Mouse (Mus musculus) Muller cell, postnatal 12 days (primary cell): ENCODE measurements around the gene Tmem106b.
A peak's percentile ranks its signal among the peaks of the same experiment; 100 is the strongest.

ENCODE experiments used
- DNase-seq: peaks from one replicate; pipeline ENCODE4 v3.0.0-alpha.2; 2015; ENCODE audit errors: inconsistent ontology term

Tmem106b gene

GRCm38 (mm10) chr6:13069302-13070146, at the start of gene Tmem106b:
Tmem106b (plus strand) TSS chr6:13069759.
- peak; percentile 96 for DNase-seq

- DNase-seq = peak; percentile 60
Observed at GRCm38 (mm10) chr6:13021245-13022100, 48.1 kb upstream of the Tmem106b start.

- DNase-seq = no peak
Observed at GRCm38 (mm10) chr6:13030558-13030957, 39.0 kb upstream of the Tmem106b start.

- DNase-seq = peak; percentile 27
Observed at GRCm38 (mm10) chr6:13030961-13031360, 38.6 kb upstream of the Tmem106b start.

- peak; percentile 75 for DNase-seq
Observed at GRCm38 (mm10) chr6:13052408-13053200, 17.0 kb upstream of the Tmem106b start.

GRCm38 (mm10) chr6:13061276-13062039, 8.1 kb upstream of the Tmem106b start:
- no peak for DNase-seq

- no peak for DNase-seq
Observed at GRCm38 (mm10) chr6:13062063-13062462, 7.5 kb upstream of the Tmem106b start.

GRCm38 (mm10) chr6:13062691-13063255, 6.8 kb upstream of the Tmem106b start:
- no peak for DNase-seq

- no peak for DNase-seq
Observed at GRCm38 (mm10) chr6:13070147-13070425, 527 bp downstream of the Tmem106b start.

- DNase-seq = peak; percentile 4
Observed at GRCm38 (mm10) chr6:13070485-13070884, 926 bp downstream of the Tmem106b start.

- no peak for DNase-seq
Observed at GRCm38 (mm10) chr6:13073036-13073435, 3.5 kb downstream of the Tmem106b start.

GRCm38 (mm10) chr6:13073876-13074275, 4.3 kb downstream of the Tmem106b start:
- peak; percentile 25 for DNase-seq

GRCm38 (mm10) chr6:13082881-13083280, 13.3 kb downstream of the Tmem106b start:
- DNase-seq = no peak

GRCm38 (mm10) chr6:13096656-13097435, 27.3 kb downstream of the Tmem106b start:
- peak; percentile 82 for DNase-seq

- no peak for DNase-seq
Observed at GRCm38 (mm10) chr6:13100137-13100536, 30.6 kb downstream of the Tmem106b start.

- DNase-seq = no peak
Observed at GRCm38 (mm10) chr6:13108662-13109061, 39.1 kb downstream of the Tmem106b start.

- DNase-seq = no peak
Observed at GRCm38 (mm10) chr6:13137255-13137654, 67.7 kb downstream of the Tmem106b start.
